Mouse (Mus musculus): ENCODE measurements at regions not wholly inside any gene's neighbourhood (a gene's known extent, or its start where the extent isn't known, plus 50 kb on each side); places are given as distances from the start of the nearest gene placed in this dataset.
"Not testable (repeated sequence)": the region's sequence is repeated elsewhere in the genome, so short reads cannot be mapped to it uniquely, and the experiment has no call there.

GRCm38 (mm10) chr10:62055408-62055807 is 76.5 kb upstream of the Col13a1 start:
- peak; percentile 38 for DNase-seq (ENCODE audit: low spot score)

DNA sequence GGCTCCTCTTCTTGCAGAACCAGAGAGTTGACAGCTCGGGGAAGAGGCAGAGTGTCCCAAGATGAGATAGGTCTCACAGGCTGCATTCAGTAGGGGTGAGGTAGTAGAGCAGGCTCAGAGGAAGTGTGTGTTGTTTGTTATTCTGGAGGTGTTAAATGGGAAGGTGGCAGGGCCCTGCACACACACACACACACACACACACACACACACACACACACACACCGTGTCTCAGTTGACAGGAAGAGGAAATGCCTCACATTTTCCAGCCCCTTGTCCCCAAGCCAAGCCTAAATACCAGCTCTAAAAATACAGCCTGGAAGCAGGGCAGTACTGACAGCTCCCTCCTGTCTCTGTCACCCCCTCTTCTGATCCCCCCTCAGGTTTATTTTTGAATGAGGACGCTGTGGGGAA is 70.9 kb upstream of the Col13a1 start:
- DNase-seq (ENCODE audit: low spot score): no peak

DNA sequence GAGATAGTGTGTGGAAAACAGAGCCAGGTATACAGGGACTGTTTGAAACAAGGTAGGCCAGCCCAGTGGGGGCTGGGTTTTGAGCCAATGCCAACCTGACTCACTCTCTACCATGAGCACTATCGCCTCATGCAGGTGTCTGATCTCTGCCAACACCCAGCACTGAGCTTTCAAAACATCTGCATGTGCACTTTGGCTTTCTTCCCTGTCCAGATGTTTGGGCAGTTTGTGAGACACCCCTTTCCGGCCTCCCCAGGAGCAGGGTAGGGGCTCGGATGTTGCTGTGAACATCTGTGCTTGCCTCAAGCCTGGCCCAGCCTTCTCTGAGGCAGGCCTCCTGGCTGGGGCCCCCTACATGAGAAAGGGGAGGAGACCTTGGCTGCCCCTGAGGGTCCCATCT is 65.5 kb upstream of the Col13a1 start:
- no peak for DNase-seq (ENCODE audit: low spot score)

GRCm38 (mm10) chr10:62039915-62040314 is 61.0 kb upstream of the Col13a1 start:
- DNase-seq (ENCODE audit: low spot score): no peak

- no peak for DNase-seq (ENCODE audit: low spot score)
Observed at GRCm38 (mm10) chr10:62038656-62039055, 59.7 kb upstream of the Col13a1 start.

- DNase-seq (ENCODE audit: low spot score): no peak
Observed at GRCm38 (mm10) chr10:62037402-62038199, 58.7 kb upstream of the Col13a1 start.

- DNase-seq (ENCODE audit: low spot score): no peak
Observed at GRCm38 (mm10) chr10:62036815-62037214, 57.9 kb upstream of the Col13a1 start.

- DNase-seq (ENCODE audit: low spot score): peak; percentile 37
Observed at GRCm38 (mm10) chr10:62034291-62034690, 55.4 kb upstream of the Col13a1 start.

GRCm38 (mm10) chr10:62033748-62034147 is 54.8 kb upstream of the Col13a1 start:
- peak; percentile 9 for DNase-seq (ENCODE audit: low spot score)

DNA sequence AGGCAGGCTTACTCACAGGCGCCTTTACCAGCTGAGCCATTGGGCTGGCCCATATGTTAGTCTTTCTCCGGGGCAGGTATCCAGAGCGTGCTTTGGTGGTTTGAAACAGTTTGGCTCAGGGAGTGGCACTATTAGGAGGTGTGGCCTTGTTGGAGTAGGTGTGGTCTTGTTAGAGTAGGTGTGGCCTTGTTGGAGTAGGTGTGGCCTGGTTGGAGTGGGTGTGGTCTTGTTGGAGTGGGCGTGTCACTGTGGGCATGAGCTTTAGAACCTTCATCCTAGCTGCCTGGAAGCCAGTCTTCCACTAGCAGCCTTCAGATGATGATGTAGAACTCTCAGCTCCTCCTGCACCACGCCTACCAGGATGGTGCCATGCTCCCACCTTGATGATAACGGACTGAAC is 53.1 kb upstream of the Col13a1 start:
- DNase-seq (ENCODE audit: low spot score): not testable (repeated sequence)

DNA sequence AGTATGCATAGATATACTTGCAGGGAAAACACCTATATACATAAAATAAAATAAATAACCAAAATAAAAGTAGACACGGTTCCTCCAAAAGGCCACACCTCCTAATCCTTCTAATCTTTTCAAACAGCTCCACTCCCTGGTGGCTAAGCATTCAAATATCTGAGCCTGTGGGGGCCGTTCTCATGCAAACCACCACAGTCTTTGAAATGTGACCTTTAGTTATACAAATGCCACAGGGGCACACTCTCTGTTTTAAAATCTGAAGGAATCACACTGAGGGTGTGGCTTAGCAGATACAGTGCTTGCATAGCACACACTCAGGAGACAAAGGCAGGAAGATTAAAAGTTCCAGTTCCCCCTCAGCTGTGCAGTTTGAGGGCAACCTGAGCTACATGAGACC is 50.4 kb upstream of the Col13a1 start:
- DNase-seq (ENCODE audit: low spot score): no peak
